Mouse (Mus musculus): ENCODE data around the gene Aldh3a2. TPM values are rescaled to one million over a fixed set of nuclear protein-coding genes. Genes with fewer than 3 reads are reported as not detected.

Gene Aldh3a2
- polyA plus RNA-seq, 1 experiment from 2014 or later: 16.7 TPM

DNA sequence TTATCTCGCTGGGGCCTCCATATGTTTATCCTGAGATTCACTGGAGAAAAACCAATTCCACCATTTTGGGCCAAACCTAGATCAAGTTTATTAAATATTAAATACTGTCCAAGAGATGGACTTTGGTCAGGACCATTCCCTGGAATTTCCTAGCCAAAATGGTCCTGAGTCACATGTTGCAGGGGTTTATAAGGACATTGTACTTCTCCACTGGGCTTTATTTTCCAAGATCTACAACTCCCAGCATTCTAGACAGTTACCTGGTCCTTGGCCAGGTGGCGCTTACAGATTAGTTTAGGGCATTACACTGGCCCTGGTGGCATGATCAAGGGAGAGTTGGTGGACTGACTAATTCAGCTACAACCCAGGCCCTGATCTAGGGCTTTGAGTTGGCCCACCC lies 28.3 kb upstream of the Aldh3a2 start:
- Histone ChIP-seq H3K27ac (replicated peaks) (no peak overlapping the region), H3K4me3 (no peak overlapping the region), H3K4me1 (peaks cover 8% of the 10 kb centered on the region), H3K36me3 (replicated peaks) (no peaks in the 10 kb centered on the region), H3K27me3 (replicated peaks; ENCODE audit: low read depth, poor library complexity, severe bottlenecking) (0 out of 2 replicates have a peak, but pooled peaks cover 2% of the 10 kb centered on the region), H3K9me3 (no peaks in the 10 kb centered on the region)
- 87% methylated on average over 2 of the region's 2 CpGs for WGBS
- DNase-seq (ENCODE audit: low spot score): no peak

GRCm38 (mm10) chr11:61294431-61294830 lies 27.2 kb upstream of the Aldh3a2 start:
- no peaks in the 10 kb centered on the region for H3K36me3 ChIP-seq (replicated peaks)
- DNase-seq (ENCODE audit: low spot score): no peak
- H3K4me1 ChIP-seq: 0 out of 2 replicates have a peak, but pooled peaks cover 3% of the 10 kb centered on the region
- no peaks in the 10 kb centered on the region for H3K9me3 ChIP-seq
- no peak overlapping the region for H3K27ac ChIP-seq (replicated peaks)
- no peak overlapping the region for H3K4me3 ChIP-seq
- WGBS: 78% methylated on average over 3 of the region's 3 CpGs
- H3K27me3 ChIP-seq (replicated peaks; ENCODE audit: low read depth, poor library complexity, severe bottlenecking): no peaks in the 10 kb centered on the region

DNA sequence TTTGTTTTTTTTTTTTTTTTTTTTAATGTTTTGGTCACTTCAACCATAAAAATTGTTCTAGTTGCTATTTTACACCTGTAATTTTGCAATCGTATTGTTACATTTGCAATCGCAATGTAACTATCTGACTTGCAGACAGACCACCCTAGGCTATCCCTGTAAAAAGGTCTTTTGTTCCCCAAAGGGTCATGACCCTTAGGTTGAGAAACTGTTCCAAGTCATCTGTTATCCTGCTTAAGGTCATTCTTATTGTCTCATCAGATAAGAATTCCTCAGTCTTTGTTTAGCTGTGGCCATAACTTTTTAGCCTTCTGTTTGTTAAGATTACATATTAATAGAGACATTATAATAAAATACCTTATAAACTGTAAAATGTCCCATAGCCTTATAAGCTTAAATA lies 26.0 kb upstream of the Aldh3a2 start:
- H3K4me3 ChIP-seq: no peak overlapping the region
- H3K27ac ChIP-seq (replicated peaks): no peak overlapping the region
- no peaks in the 10 kb centered on the region for H3K36me3 ChIP-seq (replicated peaks)
- 34% methylated on average over 2 of the region's 2 CpGs for WGBS
- no peak for DNase-seq (ENCODE audit: low spot score)
- H3K27me3 ChIP-seq (replicated peaks; ENCODE audit: low read depth, poor library complexity, severe bottlenecking): no peaks in the 10 kb centered on the region
- H3K9me3 ChIP-seq: no peaks in the 10 kb centered on the region
- 0 out of 2 replicates have a peak, but pooled peaks cover 3% of the 10 kb centered on the region for H3K4me1 ChIP-seq

DNA sequence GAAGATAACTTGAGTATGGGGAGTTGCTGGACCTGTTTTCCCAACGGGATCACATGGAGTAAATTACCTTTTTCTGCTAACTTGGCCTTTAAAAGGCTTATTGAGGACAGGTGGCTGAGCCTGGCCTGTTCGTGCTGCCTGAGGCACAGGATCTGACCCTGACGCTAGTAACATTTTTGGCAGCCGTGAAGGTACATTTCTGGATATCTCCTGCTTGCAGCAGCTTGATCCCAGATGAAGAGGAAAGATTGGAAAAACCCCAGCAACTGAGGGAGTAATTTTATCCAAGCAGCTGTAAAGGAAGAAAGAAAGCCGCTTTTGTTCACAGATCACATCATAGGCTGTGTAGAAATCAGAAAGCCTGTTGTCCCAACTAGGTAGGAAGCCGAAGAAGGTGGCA lies 17.1 kb upstream of the Aldh3a2 start:
- H3K4me1 ChIP-seq: peaks cover 3% of the 10 kb centered on the region; the same call in 1 of the 2 replicates
- peak; percentile 13 for DNase-seq (ENCODE audit: low spot score)
- no peak overlapping the region for H3K4me3 ChIP-seq
- no peak overlapping the region for H3K27ac ChIP-seq (replicated peaks)
- WGBS: 62% methylated on average over 6 of the region's 6 CpGs
- H3K9me3 ChIP-seq: no peaks in the 10 kb centered on the region
- H3K36me3 ChIP-seq (replicated peaks): no peaks in the 10 kb centered on the region
- no peaks in the 10 kb centered on the region for H3K27me3 ChIP-seq (replicated peaks; ENCODE audit: low read depth, poor library complexity, severe bottlenecking)

DNA sequence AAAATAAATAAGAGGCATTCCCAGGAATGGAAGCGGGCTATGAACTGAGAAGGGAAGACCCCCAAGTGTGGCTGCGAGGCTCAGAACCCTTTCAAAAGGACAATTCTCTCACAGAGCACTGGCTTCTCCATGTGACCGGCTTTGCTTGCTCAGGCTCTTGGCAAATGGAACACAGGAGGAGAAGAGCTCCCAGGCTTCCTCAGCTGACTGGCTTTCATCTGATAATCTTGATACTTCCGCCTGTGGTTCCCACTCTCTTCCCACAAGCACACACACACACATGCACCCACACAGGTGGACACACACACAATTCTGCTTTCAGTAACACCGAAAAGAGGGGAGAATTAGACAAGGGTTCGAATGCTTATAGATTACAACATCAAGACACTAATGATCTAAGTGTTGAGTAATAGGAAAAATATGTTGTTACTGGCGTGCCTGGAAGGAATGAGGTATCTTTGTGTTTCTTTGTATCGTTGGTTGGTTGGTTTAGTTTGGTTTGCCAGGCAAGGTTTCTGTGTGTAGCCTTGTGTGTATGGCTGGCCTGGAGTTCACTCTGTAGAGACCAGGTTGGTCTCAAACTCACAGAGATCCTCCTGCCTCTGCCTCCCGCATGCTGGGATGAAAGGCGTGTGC lies 16.3 kb upstream of the Aldh3a2 start:
- Histone ChIP-seq H3K27ac (replicated peaks) (no peak overlapping the region), H3K9me3 (no peaks in the 10 kb centered on the region), H3K36me3 (replicated peaks) (no peaks in the 10 kb centered on the region), H3K27me3 (replicated peaks; ENCODE audit: low read depth, poor library complexity, severe bottlenecking) (no peaks in the 10 kb centered on the region), H3K4me3 (no peak overlapping the region), H3K4me1 (peaks cover 3% of the 10 kb centered on the region; the same call in 1 of the 2 replicates)
- WGBS: 86% methylated on average over 10 of the region's 10 CpGs
- DNase-seq (ENCODE audit: low spot score): no peak

DNA sequence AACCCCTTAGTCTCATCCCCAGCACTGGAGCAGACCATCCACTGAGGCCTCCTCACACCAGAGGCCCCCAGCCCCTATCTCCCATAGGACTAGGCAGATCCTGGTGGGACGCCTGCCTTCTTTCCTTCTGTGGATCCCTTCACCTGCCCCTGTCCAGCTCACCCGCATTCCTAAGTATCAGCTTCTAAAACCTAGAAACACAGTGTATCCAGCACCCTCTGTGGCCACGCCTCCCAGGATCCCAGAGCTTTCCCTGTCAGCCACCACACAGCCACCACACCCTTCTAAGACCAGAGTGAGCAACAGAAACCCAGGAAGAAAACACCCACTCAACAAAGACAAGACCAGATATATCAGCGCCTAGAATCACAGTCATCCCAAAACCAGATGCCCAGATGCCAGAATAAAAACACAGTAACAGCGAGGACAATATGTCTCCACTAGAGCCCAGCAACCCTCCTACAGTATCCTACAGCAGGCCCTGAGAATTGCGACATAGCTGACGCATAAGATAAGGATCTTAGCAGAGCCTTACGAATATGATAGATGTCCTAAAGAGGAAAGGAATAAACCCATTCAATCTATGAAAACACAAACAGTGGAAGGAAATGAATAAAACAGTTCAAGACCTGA lies 11.3 kb upstream of the Aldh3a2 start:
- Histone ChIP-seq H3K27ac (replicated peaks) (no peak overlapping the region), H3K27me3 (replicated peaks; ENCODE audit: low read depth, poor library complexity, severe bottlenecking) (no peaks in the 10 kb centered on the region), H3K4me3 (no peak overlapping the region), H3K36me3 (replicated peaks) (no peaks in the 10 kb centered on the region), H3K4me1 (no peaks in the 10 kb centered on the region), H3K9me3 (no peaks in the 10 kb centered on the region)
- 87% methylated on average over 8 of the region's 8 CpGs for WGBS
- no peak for DNase-seq (ENCODE audit: low spot score)

DNA sequence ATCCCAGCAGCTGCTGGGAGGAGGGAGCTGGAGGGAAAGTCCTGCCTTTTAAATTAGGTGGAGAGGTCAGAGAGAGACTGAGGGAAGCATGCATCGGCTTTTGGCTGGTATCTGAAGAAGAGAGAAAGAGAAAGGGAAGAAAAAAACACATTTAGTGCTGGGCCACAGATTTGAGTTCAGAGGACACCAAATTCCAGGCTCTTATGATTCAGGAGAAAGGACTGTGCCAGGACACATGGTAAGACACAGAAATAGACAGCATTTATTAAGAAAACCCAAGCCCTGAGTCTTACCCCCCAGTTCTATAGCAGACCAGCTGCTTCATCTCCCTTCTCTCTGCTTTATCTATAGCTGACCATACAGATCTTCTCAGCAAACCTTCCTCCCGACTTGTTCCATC lies 10.7 kb upstream of the Aldh3a2 start:
- no peaks in the 10 kb centered on the region for H3K9me3 ChIP-seq
- H3K4me3 ChIP-seq: no peak overlapping the region
- H3K27ac ChIP-seq (replicated peaks): no peak overlapping the region
- no peaks in the 10 kb centered on the region for H3K36me3 ChIP-seq (replicated peaks)
- no peak for DNase-seq (ENCODE audit: low spot score)
- WGBS: 82% methylated on average over 2 of the region's 2 CpGs
- no peaks in the 10 kb centered on the region for H3K27me3 ChIP-seq (replicated peaks; ENCODE audit: low read depth, poor library complexity, severe bottlenecking)
- H3K4me1 ChIP-seq: no peaks in the 10 kb centered on the region

DNA sequence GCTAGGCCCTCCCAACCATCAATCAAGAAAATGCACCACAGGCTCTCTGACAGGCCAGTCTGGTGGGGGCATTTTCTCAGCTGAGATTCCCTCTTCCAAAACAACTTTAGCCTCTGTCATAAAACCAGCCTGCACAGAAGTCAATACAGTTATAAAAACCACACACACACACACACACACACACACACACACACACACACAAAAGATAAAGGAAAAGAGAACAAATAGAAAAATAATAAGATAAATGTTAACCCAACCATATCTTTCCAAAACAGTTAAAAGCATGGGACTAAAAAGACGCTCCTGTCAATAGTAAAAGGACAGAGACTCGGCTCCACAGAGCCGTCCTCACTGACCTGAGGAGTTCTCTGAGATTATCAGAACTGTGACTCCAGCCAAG lies 9.2 kb upstream of the Aldh3a2 start:
- H3K27ac ChIP-seq (replicated peaks): no peak overlapping the region
- H3K9me3 ChIP-seq: no peaks in the 10 kb centered on the region
- H3K4me3 ChIP-seq: no peak overlapping the region
- H3K4me1 ChIP-seq: no peaks in the 10 kb centered on the region
- no peaks in the 10 kb centered on the region for H3K36me3 ChIP-seq (replicated peaks)
- 83% methylated on average over 3 of the region's 3 CpGs for WGBS
- no peaks in the 10 kb centered on the region for H3K27me3 ChIP-seq (replicated peaks; ENCODE audit: low read depth, poor library complexity, severe bottlenecking)
- DNase-seq (ENCODE audit: low spot score): no peak

- WGBS: 78% methylated on average over 8 of the region's 8 CpGs
- H3K9me3 ChIP-seq: no peaks in the 10 kb centered on the region
- H3K27ac ChIP-seq (replicated peaks): no peak overlapping the region
- no peak overlapping the region for H3K4me3 ChIP-seq
- H3K4me1 ChIP-seq: no peaks in the 10 kb centered on the region
- no peaks in the 10 kb centered on the region for H3K36me3 ChIP-seq (replicated peaks)
- no peak for DNase-seq (ENCODE audit: low spot score)
- peaks cover 3% of the 10 kb centered on the region; the same call in 1 of the 2 replicates for H3K27me3 ChIP-seq (replicated peaks; ENCODE audit: low read depth, poor library complexity, severe bottlenecking)
Measured at GRCm38 (mm10) chr11:61275106-61275505, 7.8 kb upstream of the Aldh3a2 start.

GRCm38 (mm10) chr11:61274421-61274820 lies 7.2 kb upstream of the Aldh3a2 start:
- H3K4me1 ChIP-seq: no peaks in the 10 kb centered on the region
- no peaks in the 10 kb centered on the region for H3K36me3 ChIP-seq (replicated peaks)
- no peak overlapping the region for H3K4me3 ChIP-seq
- H3K27me3 ChIP-seq (replicated peaks; ENCODE audit: low read depth, poor library complexity, severe bottlenecking): peaks cover 9% of the 10 kb centered on the region; the same call in 1 of the 2 replicates
- H3K27ac ChIP-seq (replicated peaks): no peak overlapping the region
- WGBS: 75% methylated on average over 1 of the region's 1 CpGs
- H3K9me3 ChIP-seq: no peaks in the 10 kb centered on the region
- no peak for DNase-seq (ENCODE audit: low spot score)

- DNase-seq (ENCODE audit: low spot score): no peak
- WGBS: 83% methylated on average over 2 of the region's 2 CpGs
- Histone ChIP-seq H3K9me3 (no peaks in the 10 kb centered on the region), H3K27me3 (replicated peaks; ENCODE audit: low read depth, poor library complexity, severe bottlenecking) (peaks cover 14% of the 10 kb centered on the region), H3K27ac (replicated peaks) (no peak overlapping the region), H3K36me3 (replicated peaks) (no peaks in the 10 kb centered on the region), H3K4me1 (no peaks in the 10 kb centered on the region), H3K4me3 (no peak overlapping the region)
Measured at GRCm38 (mm10) chr11:61273928-61274327, 6.7 kb upstream of the Aldh3a2 start.

GRCm38 (mm10) chr11:61271612-61272011 lies 4.3 kb upstream of the Aldh3a2 start:
- Histone ChIP-seq H3K36me3 (replicated peaks) (no peaks in the 10 kb centered on the region), H3K27me3 (replicated peaks; ENCODE audit: low read depth, poor library complexity, severe bottlenecking) (peaks cover 25% of the 10 kb centered on the region), H3K4me1 (no peaks in the 10 kb centered on the region), H3K27ac (replicated peaks) (no peak overlapping the region), H3K4me3 (no peak overlapping the region), H3K9me3 (no peaks in the 10 kb centered on the region)
- DNase-seq (ENCODE audit: low spot score): no peak

- Histone ChIP-seq H3K27ac (replicated peaks) (no peak overlapping the region), H3K27me3 (replicated peaks; ENCODE audit: low read depth, poor library complexity, severe bottlenecking) (peaks cover 25% of the 10 kb centered on the region), H3K4me3 (no peak overlapping the region), H3K9me3 (no peaks in the 10 kb centered on the region), H3K4me1 (peaks cover 7% of the 10 kb centered on the region; the same call in 1 of the 2 replicates), H3K36me3 (replicated peaks) (no peaks in the 10 kb centered on the region)
- no peak for DNase-seq (ENCODE audit: low spot score)
- WGBS: 87% methylated on average over 5 of the region's 5 CpGs
Measured at GRCm38 (mm10) chr11:61270406-61270805, 3.1 kb upstream of the Aldh3a2 start.
